Mouse (Mus musculus): Measurements from ENCODE around the gene Lcn8. TPM values are rescaled to one million over a fixed set of nuclear protein-coding genes. Genes with fewer than 3 reads are reported as not detected.

The Lcn8 gene
- total RNA-seq (2021) = 1 to 10 TPM in 1 of 2 experiments, not detected in 1; 1.6 TPM
- long read RNA-seq, experiment 1, partial matches to known transcripts = 3 of 3 reads
- long read RNA-seq, experiment 1, other reads (novel, unspliced or antisense) = 0 of 3 reads
- long read RNA-seq, experiment 2, partial matches to known transcripts = 4 of 4 reads
- long read RNA-seq, experiment 2, other reads (novel, unspliced or antisense) = 0 of 4 reads

- DNase-seq = no peak
These were observed at the start of gene Lcn8 for GRCm38 (mm10) chr2:25652902-25653301. Gene Lcn8 (plus strand): TSS chr2:25653120.

GRCm38 (mm10) chr2:25607761-25608622, 44.9 kb upstream of the Lcn8 start, which contains the start of gene Rabl6:
Gene Rabl6 (minus strand): TSS chr2:25608521.
- DNase-seq = peak; percentile 93

- DNase-seq = no peak
These were observed 44.2 kb upstream of the Lcn8 start for GRCm38 (mm10) chr2:25608671-25609070.

GRCm38 (mm10) chr2:25616398-25616797, 36.5 kb upstream of the Lcn8 start:
- no peak for DNase-seq

- no peak for DNase-seq
These were observed 35.3 kb upstream of the Lcn8 start, which contains the start of gene Ccdc183 for GRCm38 (mm10) chr2:25617578-25617977. Gene Ccdc183 (minus strand): TSS chr2:25617678.

- DNase-seq = no peak
These were observed 32.5 kb upstream of the Lcn8 start for GRCm38 (mm10) chr2:25620386-25620785.

GRCm38 (mm10) chr2:25620852-25621228, 32.1 kb upstream of the Lcn8 start:
- no peak for DNase-seq

GRCm38 (mm10) chr2:25621229-25622200, 31.4 kb upstream of the Lcn8 start, which contains the start of gene Tmem141:
Gene Tmem141 (minus strand): TSS chr2:25622005.
- DNase-seq = peak; percentile 96

- no peak for DNase-seq
These were observed 26.9 kb upstream of the Lcn8 start for GRCm38 (mm10) chr2:25625986-25626385.

- DNase-seq = no peak
These were observed 25.1 kb upstream of the Lcn8 start, which contains the start of gene Fcna for GRCm38 (mm10) chr2:25627811-25628210. Gene Fcna (minus strand): TSS chr2:25628030.

- peak; percentile 37 for DNase-seq
These were observed 24.2 kb upstream of the Lcn8 start for GRCm38 (mm10) chr2:25628738-25629137.

GRCm38 (mm10) chr2:25633616-25634015, 19.3 kb upstream of the Lcn8 start:
- peak; percentile 56 for DNase-seq

- peak; percentile 45 for DNase-seq
These were observed 18.9 kb upstream of the Lcn8 start for GRCm38 (mm10) chr2:25634046-25634445.

GRCm38 (mm10) chr2:25639890-25640289, 13.0 kb upstream of the Lcn8 start:
- DNase-seq = peak; percentile 77

- DNase-seq = no peak
These were observed 1.6 kb downstream of the Lcn8 start for GRCm38 (mm10) chr2:25654502-25654901.

- DNase-seq = no peak
These were observed 3.8 kb downstream of the Lcn8 start for GRCm38 (mm10) chr2:25656691-25657090.

GRCm38 (mm10) chr2:25657246-25657645, 4.3 kb downstream of the Lcn8 start:
- peak; percentile 52 for DNase-seq

- no peak for DNase-seq
These were observed 4.7 kb downstream of the Lcn8 start, which contains the start of gene Lcn5 for GRCm38 (mm10) chr2:25657652-25658051. Gene Lcn5 (plus strand): TSS chr2:25657952.

- DNase-seq = no peak
These were observed 7.4 kb downstream of the Lcn8 start for GRCm38 (mm10) chr2:25660279-25660678.

- peak; percentile 25 for DNase-seq
These were observed 8.5 kb downstream of the Lcn8 start for GRCm38 (mm10) chr2:25661245-25661970.

- DNase-seq = peak; percentile 88
These were observed 10.6 kb downstream of the Lcn8 start for GRCm38 (mm10) chr2:25663511-25663910.
